Mouse (Mus musculus): Measurements from ENCODE around the gene En2.

Gene En2

GRCm38 (mm10) chr5:28191201-28192098, 26.0 kb downstream of the En2 start:
- no peak for DNase-seq

- no peak for DNase-seq
These were observed 26.6 kb downstream of the En2 start for GRCm38 (mm10) chr5:28192099-28192454.

GRCm38 (mm10) chr5:28195473-28195872, 30.0 kb downstream of the En2 start:
- no peak for DNase-seq

- DNase-seq, result no peak
These were observed 33.8 kb downstream of the En2 start for GRCm38 (mm10) chr5:28199089-28199873.

GRCm38 (mm10) chr5:28203086-28203485, 37.6 kb downstream of the En2 start:
- no peak for DNase-seq

GRCm38 (mm10) chr5:28204678-28205077, 39.2 kb downstream of the En2 start:
- DNase-seq, result no peak

- DNase-seq, result no peak
These were observed 41.0 kb downstream of the En2 start for GRCm38 (mm10) chr5:28206448-28206847.

GRCm38 (mm10) chr5:28207043-28207442, 41.5 kb downstream of the En2 start:
- DNase-seq, result no peak

- no peak for DNase-seq
These were observed 43.4 kb downstream of the En2 start for GRCm38 (mm10) chr5:28208726-28209520.

GRCm38 (mm10) chr5:28209549-28210431, 44.3 kb downstream of the En2 start:
- DNase-seq, result no peak

GRCm38 (mm10) chr5:28210591-28211550, 45.4 kb downstream of the En2 start:
- DNase-seq, result no peak

- no peak for DNase-seq
These were observed 46.3 kb downstream of the En2 start for GRCm38 (mm10) chr5:28211651-28212310.

- no peak for DNase-seq
These were observed 47.9 kb downstream of the En2 start for GRCm38 (mm10) chr5:28213441-28213840.

- no peak for DNase-seq
These were observed 54.1 kb downstream of the En2 start for GRCm38 (mm10) chr5:28219596-28219995.
